Mouse (Mus musculus): Measurements from ENCODE around the gene Adcy6.

Adcy6 gene

DNA sequence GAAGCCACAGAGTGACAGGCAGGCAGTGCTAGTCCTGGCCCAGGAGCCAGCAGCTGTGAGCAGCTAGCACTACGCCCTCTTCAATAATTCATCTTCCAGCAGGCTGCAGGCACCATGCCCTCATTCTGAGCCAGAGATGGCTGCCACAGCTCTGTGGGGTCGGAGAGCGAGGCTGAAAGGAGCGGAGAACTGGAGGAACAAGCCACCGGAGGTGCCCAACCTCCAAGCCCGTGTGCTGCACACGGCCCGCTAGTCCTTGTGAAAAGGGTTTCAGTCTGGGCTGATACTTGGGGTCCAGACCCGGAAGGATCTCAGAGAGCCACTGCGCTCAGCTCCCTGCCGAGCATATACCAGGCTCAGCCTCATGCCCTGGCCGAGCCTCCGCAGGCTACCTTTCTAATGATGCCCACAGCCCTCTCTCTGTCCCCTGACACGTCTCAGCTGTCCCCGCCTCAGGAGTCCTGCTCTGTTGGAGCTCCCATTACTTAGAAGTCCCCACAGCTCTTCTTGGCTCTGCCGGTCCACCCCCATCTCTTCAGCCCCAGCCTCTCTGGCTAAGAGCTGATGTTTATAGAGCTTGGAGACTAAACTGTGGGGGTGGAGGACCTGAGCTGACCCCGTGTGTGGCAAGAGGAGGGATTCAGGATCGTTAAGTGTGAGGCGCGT, 18.8 kb upstream of the Adcy6 start:
- no peak for DNase-seq (ENCODE audit: low spot score)

DNA sequence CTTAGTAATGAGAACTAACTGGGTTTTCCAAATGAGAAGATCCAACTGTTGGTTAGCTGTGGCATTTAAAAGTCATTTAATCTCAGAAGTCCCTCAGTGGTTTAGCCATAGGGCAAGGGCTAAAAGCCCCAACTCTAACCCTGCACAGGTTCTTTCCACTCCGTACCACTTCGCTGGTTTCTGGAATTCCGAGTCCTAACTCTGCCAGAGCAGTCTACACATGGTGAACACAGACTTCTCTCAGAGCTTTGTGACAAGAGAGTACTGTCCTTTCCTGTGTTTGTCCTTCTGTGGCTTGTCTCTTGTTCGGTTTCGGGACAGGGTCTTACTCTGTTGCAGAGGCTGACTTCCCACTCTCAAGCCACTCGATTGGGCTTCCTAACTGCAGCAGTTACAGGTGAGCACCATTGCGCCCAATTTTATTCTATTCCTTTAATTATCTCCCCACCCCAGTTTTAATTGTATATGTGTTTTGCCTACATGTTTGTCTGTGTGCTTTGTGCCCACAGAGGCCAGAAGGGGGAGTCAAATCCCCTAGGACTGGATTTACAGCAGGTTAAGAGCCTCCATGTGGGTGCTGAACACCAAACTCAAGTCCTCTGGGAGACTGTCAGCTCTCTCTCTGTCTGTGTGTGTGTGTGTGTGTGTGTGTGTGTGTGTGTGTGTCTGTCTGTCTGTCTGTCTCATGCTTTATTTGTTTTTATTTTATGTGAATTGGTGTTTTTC, 16.8 kb upstream of the Adcy6 start:
- no peak for DNase-seq (ENCODE audit: low spot score)

DNA sequence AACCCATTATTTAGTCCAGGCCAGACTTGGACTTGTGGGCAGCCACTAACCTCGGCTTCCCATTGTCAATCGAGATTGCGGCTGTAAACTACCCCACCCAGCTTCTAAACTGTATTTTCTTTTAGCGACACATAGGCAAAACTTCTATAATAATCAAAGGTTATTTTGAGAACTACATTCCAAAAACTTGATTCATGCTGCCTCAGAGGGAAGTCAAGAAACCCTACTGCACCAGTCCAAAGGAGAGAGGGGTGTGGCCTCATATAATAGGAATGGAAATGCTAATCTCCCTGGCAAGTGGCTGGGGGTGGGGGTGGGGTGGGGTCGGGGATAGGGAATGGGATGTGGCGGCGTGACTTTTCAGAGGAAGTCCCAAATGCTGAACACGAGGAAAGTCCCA, 16.2 kb upstream of the Adcy6 start:
- no peak for DNase-seq (ENCODE audit: low spot score)

DNA sequence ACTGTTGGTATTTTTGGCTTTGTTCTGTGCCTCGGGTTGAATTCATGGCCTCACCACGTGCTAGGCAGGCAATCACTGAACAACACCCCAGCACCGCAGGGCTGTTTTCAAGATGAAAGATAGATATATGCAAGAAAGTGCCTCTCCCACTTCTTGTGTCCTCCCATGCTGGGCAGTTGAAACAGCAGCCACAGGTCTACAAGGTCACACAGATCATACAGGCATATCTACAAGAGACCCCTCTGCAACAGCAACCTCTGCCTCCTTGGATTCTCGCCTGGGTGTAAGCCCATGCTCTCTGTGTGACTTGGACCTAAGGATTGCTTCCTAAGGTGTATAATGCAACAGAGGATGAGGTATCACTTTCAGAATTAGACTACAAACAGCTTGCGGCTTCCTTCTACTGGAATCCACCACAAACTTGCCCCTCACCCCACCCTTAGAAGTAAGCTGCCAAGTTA, 13.5 kb upstream of the Adcy6 start:
- DNase-seq (ENCODE audit: low spot score) = no peak

DNA sequence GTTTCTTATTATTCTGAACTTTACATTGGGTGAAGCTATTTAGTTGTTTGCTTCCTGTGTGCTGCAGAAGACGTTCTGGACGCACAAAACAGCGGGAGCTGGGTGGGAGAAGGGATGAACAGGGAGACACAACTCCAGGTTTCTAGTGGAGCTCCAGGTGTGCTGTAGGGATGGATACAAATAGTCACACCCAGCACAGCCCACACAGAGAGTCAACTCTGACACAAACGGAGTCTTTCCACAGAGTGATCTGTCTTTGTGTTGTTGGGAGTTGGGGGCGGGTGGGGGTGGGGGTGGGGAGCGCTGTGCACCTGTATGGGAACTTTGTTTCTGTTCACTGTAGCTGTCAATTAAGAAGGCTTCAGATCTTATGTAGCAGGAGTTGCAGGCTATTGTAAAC, 12.8 kb upstream of the Adcy6 start:
- no peak for DNase-seq (ENCODE audit: low spot score)

DNA sequence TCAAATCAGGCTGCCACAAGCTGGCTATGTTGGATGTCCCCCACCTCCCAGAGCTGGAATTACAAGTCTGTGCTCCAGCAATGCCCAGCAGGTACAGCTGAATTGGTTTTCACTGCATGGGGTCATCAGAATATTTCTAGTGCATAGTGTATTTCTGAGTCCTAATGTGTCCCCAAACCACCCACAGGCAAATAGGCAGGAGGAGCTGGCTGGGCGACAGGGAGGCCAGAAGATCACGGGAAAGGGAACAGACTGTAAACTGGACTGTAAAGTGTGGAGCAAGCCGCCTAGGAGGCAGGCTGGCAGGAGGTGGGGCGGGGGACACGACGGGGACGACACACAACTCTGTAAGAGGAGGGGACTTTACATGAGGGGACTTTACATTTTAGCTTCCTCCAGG, 12.3 kb upstream of the Adcy6 start:
- DNase-seq (ENCODE audit: low spot score) = no peak

DNA sequence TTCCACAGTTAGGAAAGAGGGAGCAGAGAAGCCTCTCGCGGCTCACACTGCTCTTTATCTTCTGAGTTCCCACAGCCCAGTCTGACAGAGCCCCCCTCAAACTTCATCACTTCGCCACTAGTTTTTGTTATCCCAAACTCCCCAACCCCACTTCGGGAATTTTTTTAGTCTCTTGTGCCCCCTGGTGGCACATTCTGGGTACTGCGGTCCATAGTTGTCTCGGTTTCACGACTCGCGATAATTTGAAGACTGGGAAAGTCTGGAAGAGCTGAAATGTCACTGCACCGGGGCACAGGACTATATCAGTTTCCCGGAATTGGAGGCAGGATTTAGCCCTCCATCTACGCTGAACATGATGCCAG, 7.3 kb upstream of the Adcy6 start:
- DNase-seq (ENCODE audit: low spot score) = no peak

DNA sequence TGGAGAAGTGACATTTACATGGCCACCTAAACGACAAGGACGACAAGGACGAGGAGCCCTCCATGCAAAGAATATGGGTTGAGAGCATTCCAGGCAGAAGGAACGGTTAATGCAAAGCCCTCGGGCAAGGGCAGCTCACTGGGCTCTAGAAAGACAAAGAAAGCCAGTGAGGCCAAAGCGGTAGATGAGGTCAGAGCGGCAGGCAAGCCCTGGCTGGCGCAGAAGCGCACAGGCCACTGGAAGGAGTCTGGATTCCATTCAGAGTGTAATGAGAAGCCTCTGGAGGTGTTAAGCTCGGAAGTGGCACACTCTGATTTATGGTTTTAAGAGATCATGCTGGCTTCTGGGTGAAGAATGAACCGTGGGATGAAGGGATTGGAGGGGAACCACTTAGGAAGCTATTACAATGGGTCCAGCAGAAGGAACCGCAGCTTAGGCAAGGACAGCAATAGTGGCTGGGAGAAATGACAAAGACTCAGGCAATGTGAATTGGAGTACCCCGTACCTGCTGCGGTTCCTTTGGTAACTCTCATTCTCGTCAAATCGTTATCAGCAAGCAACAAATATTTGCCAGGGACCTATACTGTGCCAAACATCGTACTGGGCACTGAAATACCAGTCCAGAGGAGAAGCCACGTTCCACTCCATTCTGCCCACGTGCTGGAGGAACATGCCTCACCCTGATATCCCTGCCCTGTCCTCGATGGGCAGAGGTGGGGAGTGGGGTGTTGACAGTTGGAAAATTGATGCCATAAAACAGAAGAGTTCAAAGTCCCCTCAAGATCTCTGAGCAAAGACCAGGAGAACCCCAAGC, 6.7 kb upstream of the Adcy6 start:
- no peak for DNase-seq (ENCODE audit: low spot score)

DNA sequence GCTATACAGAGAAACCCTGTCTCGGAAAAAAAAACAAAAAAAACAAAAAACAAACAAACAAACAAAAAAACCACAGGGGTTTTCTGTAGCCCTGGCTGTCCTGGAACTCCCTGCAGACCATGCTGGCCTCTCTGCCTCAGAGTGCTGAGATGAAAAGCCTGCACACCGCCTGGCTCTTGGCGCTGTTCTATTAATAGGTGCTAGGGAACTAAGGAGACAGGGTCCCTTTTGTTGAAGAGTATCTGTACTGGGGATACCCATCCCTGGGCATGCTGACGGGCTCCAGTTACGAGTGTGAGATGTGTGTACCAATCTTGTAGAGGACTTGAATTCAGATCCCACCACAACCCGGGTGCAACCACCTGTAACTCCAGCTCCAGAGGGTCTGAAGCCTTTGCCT, 5.9 kb upstream of the Adcy6 start:
- no peak for DNase-seq (ENCODE audit: low spot score)

DNA sequence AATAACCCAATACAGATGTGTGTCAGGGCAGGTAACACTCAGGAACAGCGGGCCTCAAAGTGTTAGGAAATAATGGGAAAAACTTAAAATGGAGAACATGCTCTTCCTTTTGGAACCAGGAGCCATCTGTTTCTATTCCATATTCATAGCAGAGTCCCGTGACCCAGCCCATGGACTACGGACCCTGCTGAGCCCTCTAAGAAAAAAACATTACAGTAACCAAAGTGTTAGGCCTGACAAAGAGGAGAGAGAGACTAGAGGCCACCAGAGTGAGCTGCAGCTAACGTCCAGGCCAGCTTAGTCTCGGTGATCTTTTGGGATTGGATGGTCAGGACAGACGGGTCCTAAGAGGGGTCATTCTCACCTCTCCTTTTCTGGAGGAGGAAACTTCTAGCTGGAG, 5.1 kb upstream of the Adcy6 start:
- DNase-seq (ENCODE audit: low spot score) = no peak

DNA sequence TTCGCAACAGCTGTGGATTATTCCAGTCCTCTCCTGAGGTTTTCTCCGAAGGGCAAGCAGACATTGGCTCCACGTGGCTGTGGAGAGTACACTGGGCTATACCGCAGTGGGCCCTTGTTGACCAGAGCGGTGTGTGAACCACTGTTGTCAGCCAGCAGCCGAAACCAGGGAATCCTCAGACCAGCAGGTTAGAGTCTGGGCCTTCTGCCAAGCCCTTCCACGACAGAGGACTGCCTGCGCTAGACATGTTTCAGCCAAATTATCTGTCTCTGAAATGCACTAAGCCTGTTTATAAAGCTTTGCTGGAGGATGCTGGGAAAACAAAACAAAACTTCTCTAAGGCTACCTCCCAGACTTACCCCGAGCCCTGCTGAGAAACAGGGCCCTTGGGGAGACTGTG, 4.7 kb upstream of the Adcy6 start:
- no peak for DNase-seq (ENCODE audit: low spot score)

DNA sequence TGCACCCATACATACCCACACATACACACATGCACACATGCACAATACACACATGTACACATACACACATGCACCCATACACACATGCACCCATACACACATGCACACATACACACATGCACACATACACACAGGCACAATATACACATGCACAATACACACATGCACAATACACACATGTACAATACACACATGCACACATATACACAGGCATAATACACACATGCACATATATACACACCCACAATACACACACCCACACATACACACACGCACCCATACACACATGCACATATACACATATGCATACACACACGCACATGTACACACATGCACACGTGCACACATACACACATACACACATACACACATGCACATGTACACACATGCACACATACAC, 2.4 kb upstream of the Adcy6 start:
- DNase-seq (ENCODE audit: low spot score) = no peak

DNA sequence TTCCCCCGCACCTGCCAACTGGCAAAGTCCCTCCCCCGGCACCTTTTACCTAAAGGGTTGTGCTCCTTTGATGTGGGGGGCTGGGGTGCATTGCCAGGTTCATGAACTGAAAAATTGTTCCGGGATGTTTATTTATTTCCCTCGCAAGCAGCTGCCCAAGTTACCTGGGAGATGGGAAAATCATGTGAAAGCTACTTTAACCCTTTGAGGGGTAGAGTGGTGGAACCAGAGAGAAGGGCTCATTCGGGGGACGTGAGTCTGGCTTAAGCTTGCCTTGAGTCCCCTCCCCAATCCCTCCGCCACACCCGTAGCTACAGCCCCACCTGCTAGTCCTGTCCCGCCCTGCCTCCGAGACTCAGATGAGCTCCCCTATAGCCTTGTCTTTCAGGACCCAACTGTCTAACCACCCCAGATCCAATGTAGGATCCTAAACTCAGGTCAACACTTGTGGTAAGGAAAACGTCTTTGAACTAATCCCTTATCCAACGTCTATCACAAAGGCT, 306 bp upstream of the Adcy6 start:
- DNase-seq (ENCODE audit: low spot score) = no peak

DNA sequence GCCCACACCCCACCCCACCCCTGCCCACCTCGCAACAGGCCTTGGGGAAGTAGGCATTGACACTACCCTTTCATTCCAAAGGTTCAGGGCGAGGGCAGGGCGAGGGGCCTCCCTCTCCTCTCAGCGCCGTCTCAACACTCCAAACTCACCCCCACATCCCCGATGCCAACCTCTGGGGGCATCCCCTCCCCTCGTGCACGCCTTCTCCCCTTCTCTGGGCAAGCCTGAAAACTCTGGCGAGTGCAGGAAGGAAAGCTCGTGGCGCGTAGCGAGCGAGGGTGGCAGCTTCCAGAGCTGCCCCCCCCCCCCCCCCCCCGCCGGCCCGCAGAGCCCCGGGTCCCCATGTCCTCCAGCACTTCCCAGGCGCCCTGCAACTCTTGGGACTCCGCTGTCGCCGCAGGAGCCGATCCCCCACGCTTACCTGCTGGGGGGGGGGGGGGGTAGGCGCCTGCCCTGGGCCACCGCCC, 1.1 kb downstream of the Adcy6 start:
- no peak for DNase-seq (ENCODE audit: low spot score)

DNA sequence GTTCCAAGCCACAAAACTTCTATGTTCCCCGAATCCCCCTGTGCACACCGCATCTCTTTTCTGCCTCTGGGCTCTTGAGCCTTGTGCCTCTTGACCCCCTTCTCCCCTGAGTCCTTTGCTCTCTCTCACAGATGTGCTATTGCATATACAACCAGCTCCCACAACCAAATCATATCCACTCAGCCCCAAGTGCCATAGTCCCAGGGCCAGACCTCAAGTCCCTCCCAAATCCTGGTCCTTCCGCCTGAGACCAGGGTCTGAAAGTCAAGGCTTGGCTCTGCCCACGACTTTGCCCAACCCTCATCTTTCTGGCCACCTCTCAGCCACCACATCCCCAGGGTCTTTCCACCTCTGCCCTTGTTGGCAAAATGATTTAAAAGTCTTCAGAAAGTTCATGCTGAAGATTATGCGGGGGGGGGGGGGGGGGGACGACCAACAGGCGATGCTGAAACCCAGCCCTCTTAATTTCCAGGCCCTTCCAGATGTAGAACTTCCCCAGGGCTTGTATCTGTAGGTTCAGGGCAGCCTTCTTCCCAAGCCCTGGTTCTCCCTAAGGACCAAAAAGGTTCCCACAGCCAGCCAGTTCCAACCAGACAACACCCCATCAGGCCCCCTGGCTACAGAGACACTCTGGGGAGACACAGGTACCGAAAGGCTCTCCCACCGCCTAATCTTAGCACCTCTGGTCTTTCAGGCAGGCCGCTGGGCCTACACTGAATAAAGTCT, 1.7 kb downstream of the Adcy6 start:
- no peak for DNase-seq (ENCODE audit: low spot score)

DNA sequence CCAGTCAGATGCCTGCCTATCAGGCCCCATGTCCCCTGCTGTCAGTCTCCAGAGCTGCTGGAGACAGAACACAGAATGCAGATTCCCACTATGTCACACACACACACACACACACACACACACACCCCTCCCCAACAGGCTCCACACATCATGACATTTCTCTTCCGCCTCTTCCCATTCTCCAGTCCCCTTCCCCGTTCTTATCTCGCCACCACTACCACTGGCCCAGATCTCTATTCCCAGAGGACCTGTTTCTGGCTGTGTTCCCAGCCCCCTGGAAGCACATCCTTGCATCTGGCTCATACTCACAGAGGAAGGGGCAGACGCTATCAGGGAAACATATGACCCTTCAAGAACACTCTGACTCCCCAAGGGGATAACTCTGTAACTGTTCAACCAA, 2.3 kb downstream of the Adcy6 start:
- no peak for DNase-seq (ENCODE audit: low spot score)

DNA sequence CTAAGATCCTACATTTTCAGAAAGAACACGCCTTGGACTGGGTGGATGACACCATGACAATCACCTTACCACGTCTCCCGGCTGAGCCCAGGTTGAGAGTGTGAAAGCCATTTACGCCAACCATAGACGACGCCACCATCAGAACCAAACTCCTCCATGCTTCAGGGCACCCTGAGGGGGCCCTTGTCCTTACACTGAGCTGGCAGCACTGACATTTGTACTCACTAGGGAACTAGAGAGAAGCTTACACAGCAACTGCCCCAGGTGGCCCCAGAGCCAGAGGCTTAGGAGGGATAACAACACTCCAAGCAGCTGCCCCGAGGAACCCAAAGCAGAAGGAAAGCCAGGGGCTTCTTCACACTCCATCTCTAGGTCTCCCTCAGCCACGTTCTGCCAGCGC, 3.1 kb downstream of the Adcy6 start:
- no peak for DNase-seq (ENCODE audit: low spot score)

DNA sequence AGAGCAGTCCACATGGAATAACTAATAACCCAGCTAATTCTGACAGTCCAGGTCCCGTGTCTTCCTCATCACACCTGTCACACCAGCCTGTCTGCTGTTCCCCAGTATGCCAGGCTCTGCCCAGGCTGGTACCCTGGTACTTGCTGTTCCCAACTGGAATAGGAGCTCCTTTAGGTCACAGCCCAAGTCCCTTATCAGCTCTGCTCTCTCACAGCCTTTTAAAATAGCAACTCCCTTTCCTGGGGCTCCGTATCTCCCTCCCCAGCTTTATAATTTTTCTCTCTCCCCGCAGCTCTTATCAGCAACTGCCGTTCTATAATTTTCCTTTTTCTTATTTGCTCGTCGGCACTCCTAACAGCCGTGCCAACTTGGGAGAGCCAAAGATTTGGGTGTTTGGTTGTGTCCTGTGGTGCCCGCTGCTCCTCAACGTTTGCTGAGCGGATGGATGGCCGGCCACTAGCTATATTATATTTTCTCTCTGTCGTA, 3.8 kb downstream of the Adcy6 start:
- DNase-seq (ENCODE audit: low spot score) = no peak

DNA sequence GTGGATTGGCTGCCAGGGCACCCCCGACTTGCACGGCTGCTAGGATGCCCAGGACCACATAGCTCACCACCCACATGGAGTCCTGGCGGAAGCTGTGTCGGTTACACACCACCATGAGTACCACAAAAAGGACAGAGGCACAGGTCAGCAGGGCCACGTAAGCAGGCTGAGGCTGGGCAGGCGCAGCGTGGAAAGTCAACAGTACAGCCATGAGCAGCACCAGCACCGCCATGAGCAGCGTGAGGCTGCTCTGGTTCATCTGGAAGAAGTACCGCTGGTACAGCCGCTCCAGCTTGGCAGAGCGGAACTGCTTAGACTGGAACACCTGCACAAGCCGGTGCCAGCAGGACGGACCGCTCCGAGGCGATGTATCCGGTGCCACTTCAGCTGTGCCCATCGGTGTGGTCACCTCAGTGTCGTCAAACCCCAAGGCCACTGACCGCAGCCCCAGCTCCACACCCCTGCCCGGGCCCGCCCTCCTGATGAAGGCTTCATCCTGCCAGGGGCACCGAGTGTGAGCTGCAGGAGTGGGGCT, 5.8 kb downstream of the Adcy6 start:
- no peak for DNase-seq (ENCODE audit: low spot score)

DNA sequence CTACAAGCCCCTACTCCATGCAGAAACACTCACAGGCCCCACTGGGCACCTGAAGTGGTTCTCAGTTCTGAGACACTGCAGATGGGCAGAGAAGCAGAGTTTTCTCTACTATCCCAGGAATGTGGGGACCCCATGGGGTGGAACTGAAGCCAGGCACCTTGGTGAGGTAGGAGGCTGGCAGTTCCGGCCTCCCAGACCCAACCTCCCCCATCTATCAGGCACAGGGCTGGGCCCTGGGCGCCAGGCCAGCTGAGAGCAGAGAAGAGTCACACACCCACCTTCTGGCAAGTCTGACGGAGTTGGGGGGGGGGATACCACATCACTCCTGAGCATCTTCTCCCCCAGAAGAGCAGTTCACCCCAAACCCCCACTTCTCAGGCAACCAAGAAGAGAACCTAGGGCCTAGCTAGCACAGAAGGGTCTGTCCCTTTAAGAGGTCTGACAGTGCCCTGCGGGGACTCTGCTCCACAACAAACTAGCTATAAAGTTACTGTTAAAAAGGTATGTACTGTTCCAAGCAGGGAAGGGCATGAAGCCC, 6.9 kb downstream of the Adcy6 start:
- DNase-seq (ENCODE audit: low spot score) = no peak

DNA sequence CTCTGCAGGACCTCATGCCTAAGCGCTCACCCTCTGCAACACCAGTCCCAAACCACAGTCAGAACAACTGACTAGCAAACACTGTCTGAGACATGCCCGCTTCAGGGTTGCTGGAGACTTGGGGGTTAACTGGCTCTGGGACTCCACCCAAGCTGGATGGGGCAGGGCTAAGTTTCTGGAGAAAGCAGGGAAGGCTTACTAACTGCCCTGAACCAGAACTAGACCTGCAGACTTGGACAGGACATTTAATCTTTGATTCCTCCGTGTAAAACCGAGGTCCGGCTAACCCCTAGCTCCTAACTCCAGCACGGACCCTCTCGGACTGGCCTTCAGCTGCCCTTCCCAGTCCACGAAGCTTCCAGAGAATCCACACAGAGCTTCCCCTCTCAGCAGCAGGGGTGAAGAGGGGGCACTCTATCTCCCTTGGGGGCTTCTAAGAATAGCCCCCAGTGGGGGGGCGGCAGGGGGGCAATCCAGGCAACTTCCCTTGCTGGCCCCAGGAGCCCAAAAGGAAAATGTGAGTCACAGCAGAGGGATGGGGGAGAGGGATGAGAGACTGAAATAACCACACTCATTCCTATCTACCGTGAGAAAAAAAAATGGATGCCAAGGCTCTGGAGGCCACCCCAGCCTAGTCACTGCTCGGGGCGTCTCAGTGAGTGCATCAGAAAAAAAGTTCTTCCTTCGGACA, 7.5 kb downstream of the Adcy6 start:
- no peak for DNase-seq (ENCODE audit: low spot score)

All from urinary bladder, postnatal 10 days (tissue).